Mouse (Mus musculus) thymus, adult 2 months (tissue): ENCODE data around the gene Slc10a4.
"Not testable (repeated sequence)": the region's sequence is repeated elsewhere in the genome, so short reads cannot be mapped to it uniquely, and the experiment has no call there.

ENCODE experiments used
- CTCF ChIP-seq: fragments of 200-500 bp; IDR thresholded peaks from 2 replicates; pipeline ENCODE4 v1.5.1; 2012; ENCODE audit warnings: mild to moderate bottlenecking, control low read depth, low read length, moderate library complexity, borderline replicate concordance; ENCODE audit not compliant: control insufficient read depth, poor library complexity, insufficient read depth; ENCODE audit errors: extremely low read depth
- POLR2A ChIP-seq: fragments of 200-500 bp; IDR thresholded peaks from 2 replicates; pipeline ENCODE4 v1.6.1; 2012; ENCODE audit warnings: mild to moderate bottlenecking, low read length, control low read depth, moderate library complexity; ENCODE audit not compliant: control insufficient read depth, poor library complexity, insufficient read depth; ENCODE audit errors: extremely low read depth

DNA sequence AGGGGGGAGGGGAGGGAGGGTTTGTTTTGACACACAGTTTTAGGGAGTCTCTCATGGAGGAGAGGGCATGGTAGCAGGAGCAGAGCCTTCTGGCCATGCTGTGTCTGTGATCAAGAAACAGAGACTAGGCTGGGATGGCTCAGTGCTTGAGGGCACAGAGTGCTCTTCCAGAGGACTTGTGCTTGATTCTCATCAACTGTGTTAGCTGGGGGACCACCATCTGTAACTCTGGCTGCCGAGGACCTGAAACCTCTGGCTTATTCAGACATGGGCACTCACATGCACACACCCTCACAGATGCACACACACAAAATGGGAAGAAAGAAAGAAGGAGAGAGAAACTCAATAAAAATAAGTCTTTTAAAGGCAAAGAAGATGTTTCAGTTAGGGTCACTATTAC, 8.1 kb upstream of the Slc10a4 start:
- not testable (repeated sequence) for TF ChIP-seq CTCF, POLR2A
